Mouse (Mus musculus) midbrain, embryonic 16.5 days (tissue): ENCODE data around the gene Camsap1. TPM values are rescaled to one million over a fixed set of nuclear protein-coding genes. Genes with fewer than 3 reads are reported as not detected.

Source experiments
- ATAC-seq: fragments of 200-750 bp; cut with Nextera tagmentation; 2 replicates; pipeline ENCODE4 v1.8.0; 2017; ENCODE audit warnings: moderate TSS enrichment
- H3K27ac ChIP-seq: fragments of 300-500 bp; sonication (generic); 2 replicates; pipeline ENCODE4 v1.5.1; 2014; ENCODE audit warnings: mild to moderate bottlenecking, low read length, mixed read lengths
- H3K27me3 ChIP-seq: fragments of 300-500 bp; sonication (generic); 2 replicates; pipeline ENCODE4 v1.6.1; 2014; ENCODE audit warnings: low read depth, low read length, mixed read lengths; ENCODE audit not compliant: control insufficient read depth, insufficient read depth
- H3K36me3 ChIP-seq: fragments of 300-500 bp; sonication (generic); 2 replicates; pipeline ENCODE4 v1.6.1; 2014; ENCODE audit warnings: mild to moderate bottlenecking, low read length, moderate library complexity, mixed read lengths; ENCODE audit not compliant: control insufficient read depth, insufficient read depth
- H3K4me1 ChIP-seq: fragments of 300-500 bp; sonication (generic); 2 replicates; pipeline ENCODE4 v1.6.1; 2014; ENCODE audit warnings: mild to moderate bottlenecking, low read length, mixed read lengths; ENCODE audit not compliant: control insufficient read depth, insufficient read depth
- H3K4me2 ChIP-seq: fragments of 300-500 bp; sonication (generic); 2 replicates; pipeline ENCODE4 v1.6.1; 2014; ENCODE audit warnings: mild to moderate bottlenecking, low read length, mixed read lengths
- H3K4me3 ChIP-seq: fragments of 300-500 bp; sonication (generic); 2 replicates; pipeline ENCODE4 v1.5.1; 2014; ENCODE audit warnings: low read depth, mild to moderate bottlenecking, low read length, moderate library complexity, mixed read lengths
- H3K9ac ChIP-seq: fragments of 300-500 bp; sonication (generic); 2 replicates; pipeline ENCODE4 v1.6.1; 2014; ENCODE audit warnings: low read depth, low read length, mixed read lengths
- H3K9me3 ChIP-seq: fragments of 300-500 bp; sonication (generic); replicated peaks from 2 replicates; pipeline ENCODE4 v1.6.1; 2014; ENCODE audit warnings: mild to moderate bottlenecking, low read length, mixed read lengths; ENCODE audit not compliant: control insufficient read depth, poor library complexity, severe bottlenecking
- WGBS: fragments of 180-500 bp; shearing (Covaris S2); extraction: QIAGEN DNeasy Blood & Tissue Kit; methylation state at CpG from one replicate; pipeline ENCODE4 v1.1.7; 2014; 5-methylcytosine and 5-hydroxymethylcytosine counted together
- polyA plus RNA-seq: library from polyadenylated mRNA; unstranded; fragments of >200 nt; fragmentation: Nextera tagmentation; extraction: Ambion mirVana; gene quantifications from 2 replicates; pipeline ENCODE4 v1.2.1, GENCODE M21; 2015

Gene Camsap1
- polyA plus RNA-seq, 1 experiment from 2014 or later: 61.2 TPM

- no peak overlapping the region for H3K27ac ChIP-seq
- 95% methylated on average over 2 of the region's 2 CpGs for WGBS
These were observed 64.7 kb downstream of the Camsap1 start for GRCm38 (mm10) chr2:25918408-25918807.

DNA sequence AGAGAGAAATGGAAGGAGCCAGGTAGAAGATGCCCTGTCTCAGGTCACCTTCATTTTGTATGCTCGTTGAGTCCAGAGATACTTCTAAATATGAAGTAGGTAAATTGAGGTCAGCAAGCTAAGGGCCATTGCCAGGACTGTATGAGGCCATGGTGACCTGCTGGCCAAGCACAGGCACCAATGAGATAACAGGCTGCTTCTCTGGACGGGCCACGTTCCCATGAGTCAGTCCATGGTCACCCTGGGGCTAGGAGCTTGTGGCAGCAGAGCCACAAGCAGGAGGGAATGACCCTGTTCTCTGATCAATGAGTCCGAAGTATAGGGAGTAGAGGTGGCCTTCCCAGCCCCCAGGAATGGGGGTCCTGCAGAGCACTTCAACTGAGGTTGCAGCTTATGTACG lies 68.3 kb downstream of the Camsap1 start:
- Histone ChIP-seq H3K4me2 (no peak overlapping the region), H3K36me3 (no peaks in the 10 kb centered on the region), H3K9me3 (no peaks in the 10 kb centered on the region), H3K4me1 (no peaks in the 10 kb centered on the region), H3K27me3 (no peaks in the 10 kb centered on the region), H3K9ac (no peak overlapping the region), H3K27ac (no peak overlapping the region), H3K4me3 (no peak overlapping the region)
- WGBS: 88% methylated on average over 5 of the region's 5 CpGs
- ATAC-seq: no peak

More at GRCm38 (mm10) chr2:25918408-25918807, 64.7 kb downstream of the Camsap1 start:
- H3K9ac ChIP-seq: no peak overlapping the region
- no peaks in the 10 kb centered on the region for H3K27me3 ChIP-seq
- no peak overlapping the region for H3K4me3 ChIP-seq
- no peak for ATAC-seq
- H3K4me2 ChIP-seq: no peak overlapping the region
- H3K4me1 ChIP-seq: no peaks in the 10 kb centered on the region
- no peaks in the 10 kb centered on the region for H3K36me3 ChIP-seq
- no peaks in the 10 kb centered on the region for H3K9me3 ChIP-seq

DNA sequence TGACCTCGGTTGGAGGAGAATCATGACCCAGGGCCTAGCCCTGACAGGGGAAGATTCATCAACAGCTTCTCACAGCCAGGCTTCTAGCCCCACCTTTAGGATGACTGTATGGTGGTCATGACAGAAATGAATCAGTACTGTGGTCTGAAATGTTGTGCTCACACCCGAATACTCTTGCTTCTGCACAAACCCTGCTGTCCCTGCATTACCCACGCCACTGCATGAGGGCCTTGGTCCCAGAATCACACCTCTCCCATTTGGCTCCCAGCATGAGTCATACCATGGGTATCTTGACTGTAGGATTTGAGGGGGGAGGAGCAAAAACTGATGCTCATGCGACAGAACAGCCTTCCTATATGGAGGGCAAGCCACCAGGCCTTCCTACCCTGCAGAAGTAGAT lies 68.9 kb downstream of the Camsap1 start:
- Histone ChIP-seq H3K36me3 (no peaks in the 10 kb centered on the region), H3K9me3 (no peaks in the 10 kb centered on the region), H3K4me2 (no peak overlapping the region), H3K27ac (no peak overlapping the region), H3K4me3 (no peak overlapping the region), H3K4me1 (no peaks in the 10 kb centered on the region), H3K9ac (no peak overlapping the region), H3K27me3 (no peaks in the 10 kb centered on the region)
- ATAC-seq: no peak
- WGBS: 84% methylated on average over 4 of the region's 4 CpGs

GRCm38 (mm10) chr2:25913247-25913646 lies 69.8 kb downstream of the Camsap1 start:
- no peaks in the 10 kb centered on the region for H3K36me3 ChIP-seq
- 49% methylated on average over 2 of the region's 2 CpGs for WGBS
- H3K9ac ChIP-seq: no peak overlapping the region
- no peak overlapping the region for H3K4me2 ChIP-seq
- H3K4me3 ChIP-seq: no peak overlapping the region
- no peaks in the 10 kb centered on the region for H3K27me3 ChIP-seq
- H3K4me1 ChIP-seq: no peaks in the 10 kb centered on the region
- ATAC-seq: no peak
- no peak overlapping the region for H3K27ac ChIP-seq
- H3K9me3 ChIP-seq: no peaks in the 10 kb centered on the region

GRCm38 (mm10) chr2:25909872-25910271 lies 73.2 kb downstream of the Camsap1 start:
- no peak overlapping the region for H3K4me3 ChIP-seq
- no peak overlapping the region for H3K4me2 ChIP-seq
- H3K27ac ChIP-seq: no peak overlapping the region
- WGBS: 85% methylated on average over 12 of the region's 12 CpGs
- H3K9me3 ChIP-seq: no peaks in the 10 kb centered on the region
- ATAC-seq: no peak
- no peaks in the 10 kb centered on the region for H3K27me3 ChIP-seq
- H3K9ac ChIP-seq: no peak overlapping the region
- no peaks in the 10 kb centered on the region for H3K36me3 ChIP-seq
- no peaks in the 10 kb centered on the region for H3K4me1 ChIP-seq

GRCm38 (mm10) chr2:25898970-25899369 lies 84.1 kb downstream of the Camsap1 start:
- Histone ChIP-seq H3K4me1 (no peaks in the 10 kb centered on the region), H3K27me3 (no peaks in the 10 kb centered on the region), H3K27ac (no peak overlapping the region), H3K36me3 (no peaks in the 10 kb centered on the region), H3K4me3 (no peak overlapping the region), H3K9me3 (no peaks in the 10 kb centered on the region), H3K9ac (no peak overlapping the region), H3K4me2 (no peak overlapping the region)
- no peak for ATAC-seq
- WGBS: 83% methylated on average over 9 of the region's 9 CpGs

DNA sequence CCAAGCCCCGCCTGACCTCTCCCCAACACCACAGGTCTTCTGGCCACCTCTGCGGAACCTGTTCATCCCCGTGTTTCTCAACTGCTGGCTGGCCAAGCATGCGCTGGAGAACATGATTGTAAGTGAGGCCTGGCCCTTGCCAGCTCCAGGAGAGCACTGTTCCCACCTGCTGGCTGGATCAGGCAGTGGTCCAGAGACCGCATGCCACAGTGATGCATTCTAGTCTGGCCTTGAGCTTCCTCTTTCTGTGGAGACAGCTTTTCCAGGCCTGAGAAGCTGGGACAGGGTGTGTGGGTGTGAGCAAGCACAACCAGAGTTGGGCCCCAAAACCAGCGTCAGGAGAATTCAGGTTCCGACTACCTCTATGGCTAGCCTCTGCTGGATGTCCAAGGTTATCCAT lies 90.6 kb downstream of the Camsap1 start:
- Histone ChIP-seq H3K9me3 (no peaks in the 10 kb centered on the region), H3K27me3 (no peaks in the 10 kb centered on the region), H3K4me1 (no peaks in the 10 kb centered on the region), H3K4me3 (no peak overlapping the region), H3K4me2 (no peak overlapping the region), H3K9ac (no peak overlapping the region), H3K36me3 (no peaks in the 10 kb centered on the region), H3K27ac (no peak overlapping the region)
- no peak for ATAC-seq
- WGBS: 86% methylated on average over 7 of the region's 7 CpGs

DNA sequence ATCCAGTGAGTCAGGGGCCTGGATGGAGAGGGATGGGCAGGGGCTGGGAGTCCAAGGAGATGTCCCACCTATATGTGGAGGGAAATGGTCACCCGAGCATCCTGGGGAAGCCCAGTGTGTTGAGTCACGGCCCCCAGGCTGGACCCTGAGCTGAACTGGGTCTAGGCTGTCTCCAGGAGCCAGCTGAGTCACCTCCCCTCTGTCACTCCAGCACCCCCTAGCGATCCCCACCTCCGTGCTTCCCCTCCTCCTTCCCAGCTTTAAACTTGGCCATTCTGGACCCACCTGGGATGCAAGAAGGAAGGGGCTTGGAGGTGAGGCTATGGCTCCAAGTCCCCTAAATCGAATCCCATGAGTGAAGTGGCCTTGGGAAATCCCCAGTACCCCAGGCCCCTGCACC lies 94.9 kb downstream of the Camsap1 start:
- H3K4me2 ChIP-seq: no peak overlapping the region
- H3K27ac ChIP-seq: no peak overlapping the region
- no peak for ATAC-seq
- no peaks in the 10 kb centered on the region for H3K9me3 ChIP-seq
- H3K4me1 ChIP-seq: no peaks in the 10 kb centered on the region
- H3K27me3 ChIP-seq: no peaks in the 10 kb centered on the region
- H3K4me3 ChIP-seq: no peak overlapping the region
- no peaks in the 10 kb centered on the region for H3K36me3 ChIP-seq
- H3K9ac ChIP-seq: no peak overlapping the region
- WGBS: 58% methylated on average over 5 of the region's 5 CpGs

GRCm38 (mm10) chr2:25887226-25887625 lies 95.9 kb downstream of the Camsap1 start:
- WGBS: 67% methylated on average over 8 of the region's 8 CpGs
- no peaks in the 10 kb centered on the region for H3K27me3 ChIP-seq
- H3K9ac ChIP-seq: no peak overlapping the region
- H3K4me1 ChIP-seq: no peaks in the 10 kb centered on the region
- no peaks in the 10 kb centered on the region for H3K36me3 ChIP-seq
- no peak overlapping the region for H3K27ac ChIP-seq
- no peak overlapping the region for H3K4me2 ChIP-seq
- no peaks in the 10 kb centered on the region for H3K9me3 ChIP-seq
- no peak overlapping the region for H3K4me3 ChIP-seq
- ATAC-seq: no peak

GRCm38 (mm10) chr2:25884756-25885155 lies 98.3 kb downstream of the Camsap1 start:
- H3K9ac ChIP-seq: no peak overlapping the region
- no peak for ATAC-seq
- H3K4me2 ChIP-seq: no peak overlapping the region
- no peaks in the 10 kb centered on the region for H3K4me1 ChIP-seq
- WGBS: 80% methylated on average over 3 of the region's 3 CpGs
- H3K4me3 ChIP-seq: no peak overlapping the region
- H3K36me3 ChIP-seq: no peaks in the 10 kb centered on the region
- no peak overlapping the region for H3K27ac ChIP-seq
- no peaks in the 10 kb centered on the region for H3K9me3 ChIP-seq
- no peaks in the 10 kb centered on the region for H3K27me3 ChIP-seq
